ENCODE assay signal across 8 mouse cellular contexts in genomic region chr11:40732997-40733338, GRCm38 (mm10). TPM values are rescaled to one million over a fixed set of nuclear protein-coding genes. Genes with fewer than 3 reads are reported as not detected.
DNase-seq lines count a peak whose midpoint lies in the region; ATAC-seq lines count a peak whose summit lies in the region.

No protein-coding gene starts in this region.

- peaks cover 5 to 27% of the 10 kb centered on the region in 2 experiments; a peak in 3 of 4 replicates for H3K4me1 ChIP-seq in heart, embryonic 14.5 days (ENCODE audit: control insufficient read depth in 2 of 2, insufficient read depth in 2 of 2, low read length in 2 of 2)
- H3K4me1 ChIP-seq in hindbrain, embryonic 11.5 days (replicated peaks; ENCODE audit: control insufficient read depth, insufficient read depth, low read length): no peaks in the 10 kb centered on the region
- peaks cover 43% of the 10 kb centered on the region for H3K4me1 ChIP-seq in midbrain, embryonic 10.5 days

- H3K9ac ChIP-seq in heart, embryonic 14.5 days (ENCODE audit: low read length): peak overlapping the region; percentile 79
- H3K9ac ChIP-seq in hindbrain, embryonic 11.5 days (ENCODE audit: low read depth, low read length): peak overlapping the region; percentile 58

- peak overlapping the region; percentile 91 for H3K4me2 ChIP-seq in heart, embryonic 14.5 days (ENCODE audit: low read length)
- peak overlapping the region; percentile 72 for H3K4me2 ChIP-seq in hindbrain, embryonic 11.5 days (replicated peaks; ENCODE audit: low read depth, low read length)

- H3K4me3 ChIP-seq in heart, embryonic 14.5 days (ENCODE audit: control insufficient read depth in 1 of 2, insufficient read depth in 1 of 2, low read depth in 1 of 2, low read length in 2 of 2): peak overlapping the region; percentile 82 to 86
- H3K4me3 ChIP-seq in hindbrain, embryonic 11.5 days (ENCODE audit: low read depth, low read length): peak overlapping the region; percentile 86
- H3K4me3 ChIP-seq in midbrain, embryonic 10.5 days: peak overlapping the region; percentile 91

- no peak for DNase-seq in heart, postnatal 4 days
- DNase-seq in MN1 (ENCODE audit: low spot score): peak; percentile 41
- DNase-seq in hindbrain, embryonic 11.5 days (ENCODE audit: low spot score): no peak
- no peak for DNase-seq in midbrain, embryonic 10.5 days (ENCODE audit: low spot score)
- DNase-seq in gastrocnemius, postnatal 4 days (ENCODE audit: low spot score in 2 of 2): no peak
- DNase-seq in spleen, postnatal 4 days (ENCODE audit: low spot score in 2 of 2): no peak
- no peak for DNase-seq in urinary bladder, adult 2 months (ENCODE audit: low spot score)

- 2% methylated on average over 14 of the region's 14 CpGs for WGBS in heart, embryonic 14.5 days
- WGBS in hindbrain, embryonic 11.5 days: 2% methylated on average over 14 of the region's 14 CpGs
- WGBS in midbrain, embryonic 10.5 days: 2% methylated on average over 14 of the region's 14 CpGs

- H3K27me3 ChIP-seq in heart, embryonic 14.5 days (ENCODE audit: control insufficient read depth, insufficient read depth, low read length): no peaks in the 10 kb centered on the region
- no peaks in the 10 kb centered on the region for H3K27me3 ChIP-seq in hindbrain, embryonic 11.5 days (ENCODE audit: control insufficient read depth, insufficient read depth, low read length)
- no peaks in the 10 kb centered on the region for H3K27me3 ChIP-seq in midbrain, embryonic 10.5 days (ENCODE audit: low read depth, poor library complexity, severe bottlenecking)

- no peaks in the 10 kb centered on the region for H3K9me3 ChIP-seq in heart, embryonic 14.5 days (ENCODE audit: control insufficient read depth, low read length)
- H3K9me3 ChIP-seq in hindbrain, embryonic 11.5 days (ENCODE audit: control insufficient read depth, low read length): no peaks in the 10 kb centered on the region
- no peaks in the 10 kb centered on the region for H3K9me3 ChIP-seq in midbrain, embryonic 10.5 days (replicated peaks)

- 0 out of 2 replicates have a peak, but pooled peaks have one; percentile 8 for ATAC-seq in heart, embryonic 14.5 days (ENCODE audit: insufficient number of reproducible peaks, insufficient read depth, low FRiP score, low read depth)
- ATAC-seq in hindbrain, embryonic 11.5 days (ENCODE audit: low FRiP score): peak; percentile 58

- H3K36me3 ChIP-seq in heart, embryonic 14.5 days (ENCODE audit: control insufficient read depth, insufficient read depth, low read length): peaks cover 33% of the 10 kb centered on the region
- no peaks in the 10 kb centered on the region for H3K36me3 ChIP-seq in hindbrain, embryonic 11.5 days (ENCODE audit: control insufficient read depth, insufficient read depth, low read length)
- H3K36me3 ChIP-seq in midbrain, embryonic 10.5 days: peaks cover 59% of the 10 kb centered on the region

- H3K27ac ChIP-seq in heart, embryonic 14.5 days (replicated peaks in 1 of 2; ENCODE audit: control insufficient read depth in 1 of 2, insufficient read depth in 1 of 2, low read depth in 2 of 2, low read length in 2 of 2): peak overlapping the region; percentile 37 to 44; a peak in 3 of 4 replicates
- no peak overlapping the region for H3K27ac ChIP-seq in hindbrain, embryonic 11.5 days (ENCODE audit: low read depth, low read length)
- H3K27ac ChIP-seq in midbrain, embryonic 10.5 days (replicated peaks): peak overlapping the region; percentile 97

RNA-seq across cellular contexts. Expression of gene Hmmr, which starts 0.3 kb away (rescaled TPM):
- 47.3 and 56.8 TPM in 2 replicates for polyA plus RNA-seq in heart, embryonic 14.5 days (2014; fragmentation: Nextera tagmentation; extraction: Ambion mirVana)
- 10 to 100 TPM; 36.3 to 43.2 TPM for total RNA-seq in heart, postnatal 4 days (2021)
- polyA plus RNA-seq in hindbrain, embryonic 11.5 days (2014; fragmentation: Nextera tagmentation; extraction: Ambion mirVana): 55.0 TPM in 2 replicates
- 58.8 and 62.9 TPM in 2 replicates for polyA plus RNA-seq in midbrain, embryonic 10.5 days (2016; fragmentation: Nextera tagmentation; extraction: Ambion mirVana)
- total RNA-seq in gastrocnemius, postnatal 4 days (2021): 10 to 100 TPM in 1 of 2 experiments, 1 to 10 TPM in 1; 7.8 to 10.9 TPM
- polyA plus RNA-seq in urinary bladder, adult 2 months (2012; rRNA removed): 0.99 and 1.2 TPM in 2 replicates

RNA-seq across cellular contexts. Expression of gene Nudcd2, which starts 0.5 kb away (rescaled TPM):
- 88.9 and 97.1 TPM in 2 replicates for polyA plus RNA-seq in heart, embryonic 14.5 days (2014; fragmentation: Nextera tagmentation; extraction: Ambion mirVana)
- 10 to 100 TPM; 30.6 to 31.7 TPM for total RNA-seq in heart, postnatal 4 days (2021)
- 184 and 196 TPM in 2 replicates for polyA plus RNA-seq in hindbrain, embryonic 11.5 days (2014; fragmentation: Nextera tagmentation; extraction: Ambion mirVana)
- polyA plus RNA-seq in midbrain, embryonic 10.5 days (2016; fragmentation: Nextera tagmentation; extraction: Ambion mirVana): 194 and 216 TPM in 2 replicates
- 10 to 100 TPM; 31.0 to 32.9 TPM for total RNA-seq in gastrocnemius, postnatal 4 days (2021)
- 23.5 and 24.1 TPM in 2 replicates for polyA plus RNA-seq in urinary bladder, adult 2 months (2012; rRNA removed)

RNA-seq across cellular contexts. Expression of gene Ccng1, which starts 22.1 kb away (rescaled TPM):
- 161 and 172 TPM in 2 replicates for polyA plus RNA-seq in heart, embryonic 14.5 days (2014; fragmentation: Nextera tagmentation; extraction: Ambion mirVana)
- total RNA-seq in heart, postnatal 4 days (2021): 100 to 1,000 TPM; 161 to 182 TPM
- 48.9 and 51.4 TPM in 2 replicates for polyA plus RNA-seq in hindbrain, embryonic 11.5 days (2014; fragmentation: Nextera tagmentation; extraction: Ambion mirVana)
- 38.5 and 40.0 TPM in 2 replicates for polyA plus RNA-seq in midbrain, embryonic 10.5 days (2016; fragmentation: Nextera tagmentation; extraction: Ambion mirVana)
- total RNA-seq in gastrocnemius, postnatal 4 days (2021): 100 to 1,000 TPM; 297 to 304 TPM
- 53.0 and 66.9 TPM in 2 replicates for polyA plus RNA-seq in urinary bladder, adult 2 months (2012; rRNA removed)

RNA-seq across cellular contexts. Expression of gene Mat2b, which starts 38.0 kb away (rescaled TPM):
- 131 and 132 TPM in 2 replicates for polyA plus RNA-seq in heart, embryonic 14.5 days (2014; fragmentation: Nextera tagmentation; extraction: Ambion mirVana)
- 10 to 100 TPM; 89.0 TPM for total RNA-seq in heart, postnatal 4 days (2021)
- 105 and 107 TPM in 2 replicates for polyA plus RNA-seq in hindbrain, embryonic 11.5 days (2014; fragmentation: Nextera tagmentation; extraction: Ambion mirVana)
- 100 and 103 TPM in 2 replicates for polyA plus RNA-seq in midbrain, embryonic 10.5 days (2016; fragmentation: Nextera tagmentation; extraction: Ambion mirVana)
- 10 to 100 TPM; 65.5 to 69.4 TPM for total RNA-seq in gastrocnemius, postnatal 4 days (2021)
- polyA plus RNA-seq in urinary bladder, adult 2 months (2012; rRNA removed): 93.8 and 101 TPM in 2 replicates

Comparison
In these comparisons a context has a peak if more than half of its experiments do, and no peak if none do; other contexts are left out.
1. RNA of gene Hmmr, which starts 0.3 kb away (polyA plus RNA-seq): 58.8 to 62.9 TPM in midbrain, embryonic 10.5 days, 47.3 to 56.8 TPM in heart, embryonic 14.5 days and 55.0 TPM in hindbrain, embryonic 11.5 days; 0.99 to 1.2 TPM in urinary bladder, adult 2 months; every median in the first group is over 10 times any median in the second.
2. Peak in every context shown above with its lines, with median percentiles within 50 percentile points of each other: H3K4me3 ChIP-seq.